Mouse (Mus musculus) embryonic fibroblast, embryonic 13.5 days (primary cell): ENCODE data around the gene 4932438A13Rik. TPM values are rescaled to one million over a fixed set of nuclear protein-coding genes. Genes with fewer than 3 reads are reported as not detected.

Experiments
- H3K27ac ChIP-seq: 2 replicates; pipeline ENCODE4 v1.5.1; 2012; ENCODE audit warnings: low read length, control low read depth, inconsistent platforms; ENCODE audit not compliant: insufficient read depth
- H3K4me1 ChIP-seq: 2 replicates; pipeline ENCODE4 v1.6.1; 2011; ENCODE audit warnings: low read length; ENCODE audit not compliant: control insufficient read depth, insufficient read depth
- H3K4me3 ChIP-seq: 2 replicates; pipeline ENCODE4 v1.5.1; 2011; ENCODE audit warnings: mild to moderate bottlenecking, control low read depth, low read length; ENCODE audit not compliant: insufficient read depth
- CTCF ChIP-seq: IDR thresholded peaks from 2 replicates; pipeline ENCODE4 v1.5.1; 2011; ENCODE audit warnings: mild to moderate bottlenecking, control low read depth, low read length, moderate library complexity, borderline replicate concordance; ENCODE audit not compliant: insufficient read depth
- POLR2A ChIP-seq: IDR thresholded peaks from 2 replicates; pipeline ENCODE4 v1.6.1; 2011; ENCODE audit warnings: low read depth, mild to moderate bottlenecking, control low read depth, low read length, moderate library complexity
- polyA plus RNA-seq: library from polyadenylated mRNA; stranded (reverse); fragments of >200 nt; gene quantifications from 2 replicates; pipeline ENCODE4 v1.2.4, GENCODE M21; 2011; ENCODE audit warnings: low read depth; ENCODE audit not compliant: missing spikeins, insufficient read length

4932438A13Rik gene
- polyA plus RNA-seq, 1 experiment = 43.9 TPM

DNA sequence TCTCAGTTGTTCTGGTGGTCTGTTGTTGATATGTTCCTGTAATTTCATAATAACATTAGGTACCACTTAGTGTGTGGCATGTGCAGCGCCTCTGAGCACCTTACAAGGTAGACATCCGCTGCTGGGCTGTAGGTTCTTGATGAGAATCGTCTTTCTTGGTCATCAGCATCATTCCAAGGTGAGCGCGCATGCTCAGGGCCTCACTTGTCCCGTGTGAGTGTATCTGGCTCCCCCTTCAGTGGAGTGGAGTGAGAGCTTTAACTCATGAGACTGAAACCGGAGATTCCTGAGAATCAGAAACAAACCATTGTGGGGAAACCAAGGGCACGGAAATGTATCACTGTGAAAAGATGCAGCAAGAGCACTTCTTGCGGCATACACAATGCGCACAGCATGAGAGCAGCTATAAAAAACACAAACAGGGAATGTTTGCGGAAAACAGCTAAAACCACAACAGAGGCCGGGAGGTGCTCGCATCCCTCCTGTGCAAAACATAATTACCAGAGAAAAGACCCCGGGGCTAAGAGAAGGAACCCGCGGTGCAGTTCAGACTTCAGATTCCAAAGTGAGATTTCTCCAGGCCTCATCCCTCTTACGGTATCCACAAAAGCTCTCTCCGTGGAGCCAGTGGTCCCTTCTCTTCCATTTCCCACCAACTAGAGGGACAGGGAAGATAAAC lies 27.2 kb upstream of the 4932438A13Rik start:
- H3K27ac ChIP-seq = no peak overlapping the region
- TF ChIP-seq POLR2A (no peak), CTCF (peak; percentile 26; the same call in 1 of the 2 replicates)
- no peak overlapping the region for H3K4me3 ChIP-seq
- no peaks in the 10 kb centered on the region for H3K4me1 ChIP-seq

DNA sequence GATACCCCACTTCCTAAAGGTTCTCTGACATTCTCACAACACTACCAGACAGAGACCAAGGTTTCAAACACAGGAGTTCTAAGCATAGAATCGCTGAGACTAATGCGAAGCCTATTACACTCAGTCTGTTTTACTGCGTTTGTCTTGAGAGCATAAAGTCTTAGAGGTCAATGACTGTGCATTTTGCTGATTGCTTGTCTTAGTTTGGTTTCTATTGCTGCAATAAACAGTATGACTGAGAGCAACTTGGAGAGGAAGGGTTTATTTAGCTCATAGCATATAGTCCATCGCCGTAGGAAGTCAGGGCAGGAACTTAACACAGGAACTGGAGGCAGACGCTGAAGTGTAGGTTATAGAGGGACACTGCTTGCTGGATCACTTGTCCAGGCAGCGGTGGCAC lies 26.1 kb upstream of the 4932438A13Rik start:
- no peak overlapping the region for H3K4me3 ChIP-seq
- TF ChIP-seq POLR2A (no peak), CTCF (no peak)
- no peaks in the 10 kb centered on the region for H3K4me1 ChIP-seq
- no peak overlapping the region for H3K27ac ChIP-seq

DNA sequence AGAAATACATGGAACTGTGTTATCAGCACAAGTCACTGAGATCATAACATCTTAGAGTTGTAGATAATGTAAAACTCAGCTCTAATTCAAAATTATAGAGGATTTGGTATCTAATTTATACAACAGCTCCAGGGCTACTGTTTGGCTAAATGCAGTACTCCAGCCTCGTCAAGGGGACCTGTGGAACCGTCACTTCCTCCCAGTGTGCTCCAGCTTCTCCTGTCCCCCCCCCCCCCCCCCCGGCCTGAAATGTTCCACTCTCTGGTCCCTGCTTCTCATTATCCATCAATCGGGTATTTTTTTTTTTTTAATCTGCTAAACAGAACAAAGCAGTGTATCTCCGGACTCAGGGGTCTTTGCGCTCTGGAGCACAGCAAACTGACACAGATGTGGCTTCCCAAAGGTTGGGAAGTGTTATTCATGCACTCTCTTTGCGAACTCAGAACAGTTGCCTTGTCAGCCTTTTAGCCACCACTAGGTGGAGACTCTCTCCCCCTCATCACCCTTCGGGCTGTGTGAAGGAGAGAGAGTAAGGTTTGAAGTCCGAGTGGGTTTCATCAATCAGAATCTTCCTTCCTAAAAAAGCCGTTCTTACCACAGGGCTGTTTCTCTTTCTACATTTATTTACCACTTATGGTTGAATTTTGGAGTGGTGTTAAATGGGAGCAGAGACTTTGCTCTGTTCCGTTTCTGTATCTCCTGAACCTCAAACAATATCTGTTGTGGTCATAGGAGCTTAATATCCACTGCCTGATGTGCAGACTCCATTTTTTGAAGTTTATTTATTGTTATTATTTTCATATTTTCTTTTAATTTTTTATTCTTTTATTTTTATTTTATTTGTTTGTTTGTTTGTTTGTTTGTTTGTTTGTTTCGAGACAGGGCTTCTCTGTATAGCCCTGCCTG lies 22.0 kb upstream of the 4932438A13Rik start:
- TF ChIP-seq CTCF (peak; percentile 50; the same call in 1 of the 2 replicates), POLR2A (no peak)
- Histone ChIP-seq H3K27ac (no peak overlapping the region), H3K4me3 (no peak overlapping the region), H3K4me1 (no peaks in the 10 kb centered on the region)

DNA sequence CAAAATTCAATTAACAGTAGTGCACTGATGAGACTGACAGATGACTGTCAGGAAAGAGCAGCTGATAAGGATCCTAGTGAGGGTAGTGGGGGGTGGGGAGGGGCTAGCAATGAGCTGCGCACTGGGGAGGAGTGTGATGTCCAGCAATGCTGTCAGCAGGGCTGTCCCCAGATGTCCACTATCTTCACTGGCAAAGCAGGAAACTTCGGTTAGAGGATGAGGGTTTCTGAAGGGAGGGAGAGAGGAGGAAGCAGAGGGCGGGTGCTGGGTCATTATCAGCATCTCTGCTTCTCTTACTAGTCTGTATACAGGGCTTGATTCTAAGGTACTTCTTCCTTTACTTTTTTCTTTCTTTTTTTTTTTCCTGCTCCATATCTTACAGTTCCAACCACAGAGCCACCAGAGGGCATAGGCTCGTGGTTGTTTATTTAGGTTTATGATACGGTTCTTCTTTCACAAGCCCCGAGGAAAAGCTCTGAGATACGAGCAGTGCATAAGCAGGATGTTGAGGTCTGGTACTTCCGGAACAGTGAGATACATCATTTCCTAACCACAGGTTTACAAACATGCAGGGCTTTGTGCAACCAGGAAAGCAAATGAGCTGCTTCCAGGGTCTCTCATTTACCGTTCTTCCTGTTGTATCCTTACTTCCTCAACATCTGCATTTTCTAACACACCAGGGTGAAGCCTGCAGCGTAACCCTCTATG lies 9.0 kb upstream of the 4932438A13Rik start:
- Histone ChIP-seq H3K27ac (no peak overlapping the region), H3K4me1 (no peaks in the 10 kb centered on the region), H3K4me3 (no peak overlapping the region)
- TF ChIP-seq POLR2A = no peak
- no peak for TF ChIP-seq CTCF

DNA sequence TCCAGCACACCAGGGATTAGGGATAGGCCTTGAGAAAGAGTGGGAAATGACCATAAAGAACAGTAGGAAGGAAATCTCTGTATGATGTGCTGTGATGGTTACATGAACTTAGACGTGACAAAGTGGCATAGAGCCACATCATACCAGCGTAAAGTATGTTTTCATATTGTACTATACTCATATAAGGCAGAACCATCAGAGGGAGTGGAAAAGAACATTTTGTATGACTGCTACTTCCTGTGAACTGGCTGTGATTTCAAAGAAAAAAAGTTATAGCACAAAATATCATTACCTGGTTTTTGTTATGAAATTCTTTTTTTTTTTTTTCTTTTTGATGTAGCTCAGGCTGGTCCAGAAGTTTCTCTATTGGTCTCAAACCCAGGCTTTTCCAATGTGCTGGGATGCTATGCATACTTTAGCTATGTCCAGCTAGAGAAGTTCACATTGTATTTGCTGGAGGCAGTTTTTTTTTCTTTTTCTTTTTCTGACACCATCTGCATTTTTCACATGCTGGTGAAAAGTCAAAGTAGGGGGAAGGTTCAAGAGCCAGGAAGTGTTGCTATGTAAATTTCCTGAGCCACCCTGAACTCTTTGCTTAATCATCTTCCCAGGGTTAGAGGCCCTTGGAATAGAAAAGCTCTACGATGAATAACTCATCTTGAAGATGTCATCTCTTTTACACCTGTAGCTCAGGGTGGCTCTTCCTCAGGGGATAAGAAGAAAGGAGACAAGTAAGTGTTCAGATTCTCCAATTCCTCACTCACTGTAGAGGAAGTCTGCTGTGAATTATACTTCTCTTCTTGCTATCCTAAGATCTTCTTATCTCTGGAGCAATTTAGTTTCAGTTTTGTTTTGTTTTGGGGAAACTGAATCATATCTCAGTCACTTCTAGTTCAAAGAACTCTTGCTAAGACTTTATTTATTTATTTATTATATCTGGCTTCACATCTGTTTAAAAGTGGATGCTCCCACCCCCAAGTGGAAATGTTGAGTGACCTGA lies 1.2 kb upstream of the 4932438A13Rik start:
- no peak for TF ChIP-seq POLR2A
- no peak for TF ChIP-seq CTCF
- Histone ChIP-seq H3K4me1 (no peaks in the 10 kb centered on the region), H3K4me3 (no peak overlapping the region), H3K27ac (no peak overlapping the region)

DNA sequence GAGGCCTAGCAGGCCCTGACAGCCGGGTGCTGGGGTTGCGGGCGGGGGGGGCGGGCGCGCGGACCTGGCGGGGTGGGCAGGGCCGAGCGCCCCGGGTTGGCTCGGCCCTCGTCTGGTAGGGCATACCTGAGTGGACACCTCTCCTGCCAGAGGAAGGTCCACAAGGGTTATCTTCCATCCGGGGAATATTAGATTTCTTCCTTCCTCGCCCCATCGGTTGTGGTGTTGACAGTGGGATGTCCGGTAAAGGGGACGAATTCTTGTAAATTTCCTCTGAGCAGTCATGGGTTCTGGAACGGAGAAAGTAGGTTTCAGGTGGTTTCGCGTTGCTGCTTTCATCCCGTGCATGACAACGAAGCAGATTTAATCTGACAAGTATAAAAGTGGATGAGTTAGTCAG lies 523 bp downstream of the 4932438A13Rik start:
- no peaks in the 10 kb centered on the region for H3K4me1 ChIP-seq
- TF ChIP-seq CTCF (no peak), POLR2A (no peak)
- no peak overlapping the region for H3K27ac ChIP-seq
- H3K4me3 ChIP-seq = peak overlapping the region; percentile 79

DNA sequence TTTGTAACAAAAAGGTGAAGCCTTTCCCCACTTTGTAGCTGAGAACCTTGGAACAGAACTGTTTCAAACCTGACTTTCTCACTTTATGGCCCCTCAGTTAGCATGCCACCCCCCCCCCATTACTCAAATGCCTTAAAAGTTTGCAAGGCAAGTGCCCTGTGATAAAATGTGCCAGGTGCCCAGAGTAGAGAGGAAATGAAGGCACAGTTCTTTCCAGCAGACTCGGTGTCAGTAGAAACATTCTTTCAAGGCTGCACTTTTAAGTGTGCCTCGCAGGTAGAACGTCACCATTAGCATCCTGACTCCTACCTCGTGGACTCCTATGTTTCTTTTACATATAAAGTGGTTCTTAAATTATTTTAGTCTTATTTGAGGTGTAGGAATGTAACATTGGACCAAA lies 977 bp downstream of the 4932438A13Rik start:
- TF ChIP-seq CTCF (no peak), POLR2A (no peak)
- H3K27ac ChIP-seq = no peak overlapping the region
- H3K4me1 ChIP-seq = no peaks in the 10 kb centered on the region
- peak overlapping the region; percentile 79 for H3K4me3 ChIP-seq

DNA sequence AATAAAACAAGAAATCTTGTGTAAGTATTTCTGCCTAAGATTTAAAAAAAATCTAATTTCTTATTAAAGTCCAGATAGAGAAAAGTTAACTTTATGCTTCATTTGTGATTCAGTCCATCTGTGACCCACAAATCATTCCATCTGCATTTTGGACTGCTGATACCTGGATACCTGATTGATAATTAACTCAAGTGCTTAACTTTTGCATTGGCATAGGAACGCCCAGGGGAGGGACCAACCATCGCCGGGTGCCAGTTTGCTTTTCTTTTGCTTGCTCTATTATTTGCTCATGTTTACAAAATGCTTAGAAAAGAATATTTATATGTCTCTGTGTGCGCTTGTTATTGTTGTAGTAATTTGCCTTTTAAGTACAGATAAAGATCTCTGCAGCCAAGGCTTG lies 1.6 kb downstream of the 4932438A13Rik start:
- H3K4me3 ChIP-seq = no peak overlapping the region
- TF ChIP-seq POLR2A = no peak
- TF ChIP-seq CTCF = no peak
- no peaks in the 10 kb centered on the region for H3K4me1 ChIP-seq

DNA sequence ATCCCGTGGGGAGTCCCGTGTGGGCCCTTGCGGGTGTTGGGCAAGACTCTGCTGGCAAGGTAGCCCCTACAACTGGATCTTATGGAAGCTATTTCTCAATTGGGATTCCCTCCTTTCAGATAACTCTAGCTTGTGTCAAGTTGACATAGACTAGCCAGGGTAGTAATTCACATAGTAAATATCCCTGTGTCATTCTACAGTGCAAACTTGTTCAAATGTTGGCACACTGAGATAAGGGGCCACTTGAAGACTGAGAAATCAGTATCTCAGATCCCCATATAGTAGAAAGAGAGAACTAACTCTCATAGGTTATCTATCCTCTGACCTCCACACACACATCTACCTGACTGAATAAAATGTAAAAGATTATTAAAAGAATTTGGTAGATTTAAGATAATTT lies 42.5 kb downstream of the 4932438A13Rik start:
- Histone ChIP-seq H3K4me3 (no peak overlapping the region), H3K27ac (no peak overlapping the region), H3K4me1 (no peaks in the 10 kb centered on the region)
- TF ChIP-seq CTCF = no peak
- no peak for TF ChIP-seq POLR2A

More for the DNA sequence above, 1.6 kb downstream of the 4932438A13Rik start:
- H3K27ac ChIP-seq = no peak overlapping the region
